Mouse (Mus musculus): ENCODE data around the gene Mib2. TPM values are rescaled to one million over a fixed set of nuclear protein-coding genes. Genes with fewer than 3 reads are reported as not detected.

Gene Mib2
- total and polyA plus RNA-seq, 3 experiments = 19.0 to 66.5 (median 23.6) TPM

DNA sequence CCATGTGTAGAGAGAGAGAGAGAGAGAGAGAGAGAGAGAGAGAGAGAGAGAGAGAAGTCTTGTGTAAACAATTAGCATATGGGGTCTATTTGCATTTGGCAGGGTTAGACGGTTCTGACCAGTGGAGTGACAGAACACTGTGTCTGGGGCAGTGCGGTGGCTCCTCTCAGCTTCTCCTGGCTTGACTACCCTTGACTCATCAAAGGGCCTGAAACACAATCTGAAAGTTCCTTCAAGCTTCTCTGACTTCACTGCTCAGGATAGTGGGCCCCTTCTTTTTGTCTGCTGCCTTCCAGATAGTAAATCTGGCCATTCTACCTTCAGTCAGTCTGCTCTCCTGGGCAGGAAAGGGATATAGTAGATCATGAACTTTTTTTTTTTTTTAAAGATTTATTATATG lies 62.2 kb downstream of the Mib2 start:
- Histone ChIP-seq H3K4me2 (ENCODE audit: insufficient read depth, low read depth, poor library complexity, severe bottlenecking) (no peak overlapping the region), H3K79me2 (replicated peaks; ENCODE audit: control insufficient read depth, extremely low read depth, insufficient read depth, poor library complexity, severe bottlenecking) (peaks cover 23% of the 10 kb centered on the region), H3K27me3 (replicated peaks) (no peaks in the 10 kb centered on the region), H3K4me1 (ENCODE audit: control insufficient read depth in 1 of 2, insufficient read depth in 2 of 2) (peaks cover 0 to 48% of the 10 kb centered on the region in 2 experiments; a peak in 2 of 4 replicates), H3K36me3 (replicated peaks in 1 of 2; ENCODE audit: control insufficient read depth in 1 of 2, insufficient read depth in 1 of 2, low read length in 1 of 2) (peaks cover 15 to 72% of the 10 kb centered on the region in 2 experiments), H3K27ac (ENCODE audit: insufficient read depth, low read depth) (no peak overlapping the region), H3K9me3 (replicated peaks; ENCODE audit: low read length) (no peaks in the 10 kb centered on the region), H3K9ac (ENCODE audit: insufficient read depth, low read depth) (no peak overlapping the region), H3K4me3 (replicated peaks in 1 of 3; ENCODE audit: low read depth in 2 of 3, low read length in 2 of 3, poor library complexity in 1 of 3) (no peak overlapping the region)
- dilution Hi-C loops (cut with MboI; ENCODE audit: extremely low pct_ligation_motif_present, extremely low pct_unique_long_range_greater_than_20kb, low sequenced_read_pairs) = no loop called here
- in situ Hi-C loops (cut with MboI; ENCODE audit: low pct_ligation_motif_present, low pct_unique_long_range_greater_than_20kb, low sequenced_read_pairs) = no loop called here
- DNase-seq (ENCODE audit: extremely low read depth) = no peak
- no peak for TF ChIP-seq MAX (IDR thresholded peaks at IDR 0.05; ENCODE audit: low read length)
- TF ChIP-seq USF1 (IDR thresholded peaks at IDR 0.05; ENCODE audit: low read depth, low read length) = no peak
- TF ChIP-seq USF2 (conservative IDR thresholded peaks at IDR 0.05; ENCODE audit: low read depth, low read length) = no peak
- no peak for TF ChIP-seq SIN3A (IDR thresholded peaks at IDR 0.05; ENCODE audit: low read length)
- TF ChIP-seq ZKSCAN1 (IDR thresholded peaks at IDR 0.05; ENCODE audit: borderline replicate concordance, low read depth, low read length) = no peak
- no peak for TF ChIP-seq RAD21 (IDR thresholded peaks at IDR 0.05; ENCODE audit: low read depth, low read length)
- TF ChIP-seq ETS1 (conservative IDR thresholded peaks at IDR 0.05; ENCODE audit: low read depth, low read length) = no peak
- no peak for TF ChIP-seq CTCF (conservative IDR thresholded peaks at IDR 0.05 in 1 of 2, IDR thresholded peaks at IDR 0.05 in 1 of 2; ENCODE audit: low read depth in 2 of 2, low read length in 2 of 2)
- no peak for TF ChIP-seq MEF2A (IDR thresholded peaks at IDR 0.05; ENCODE audit: borderline replicate concordance, low read depth, low read length)
- TF ChIP-seq MAZ (IDR thresholded peaks at IDR 0.05; ENCODE audit: low read depth, low read length) = no peak
- TF ChIP-seq UBTF (IDR thresholded peaks at IDR 0.05; ENCODE audit: low read depth, low read length) = no peak
- no peak for TF ChIP-seq CHD2 (IDR thresholded peaks at IDR 0.05; ENCODE audit: low read length)
- no peak for TF ChIP-seq MAFK (IDR thresholded peaks at IDR 0.05; ENCODE audit: insufficient replicate concordance, low read length)
- TF ChIP-seq POLR2A (IDR thresholded peaks at IDR 0.05; ENCODE audit: low read depth, low read length) = no peak
- TF ChIP-seq E2F4 (IDR thresholded peaks at IDR 0.05; ENCODE audit: insufficient replicate concordance, low read depth, low read length) = no peak
- no peak for TF ChIP-seq TBP (conservative IDR thresholded peaks at IDR 0.05; ENCODE audit: low read depth, low read length)
- no peak for TF ChIP-seq NRF1 (IDR thresholded peaks at IDR 0.05; ENCODE audit: low read depth, low read length)
- no peak for TF ChIP-seq EP300 (IDR thresholded peaks at IDR 0.05; ENCODE audit: low read length)
- no peak for TF ChIP-seq GABPA (IDR thresholded peaks at IDR 0.05; ENCODE audit: insufficient replicate concordance, low read depth, low read length)
- no peak for TF ChIP-seq ZMIZ1 (IDR thresholded peaks at IDR 0.05; ENCODE audit: low read depth, low read length)

GRCm38 (mm10) chr4:155605132-155605531 lies 63.9 kb downstream of the Mib2 start:
- Histone ChIP-seq H3K9me3 (replicated peaks; ENCODE audit: low read length) (no peaks in the 10 kb centered on the region), H3K79me2 (replicated peaks; ENCODE audit: control insufficient read depth, extremely low read depth, insufficient read depth, poor library complexity, severe bottlenecking) (peaks cover 24% of the 10 kb centered on the region), H3K36me3 (replicated peaks in 1 of 2; ENCODE audit: control insufficient read depth in 1 of 2, insufficient read depth in 1 of 2, low read length in 1 of 2) (peaks cover 7 to 58% of the 10 kb centered on the region in 2 experiments), H3K27ac (ENCODE audit: insufficient read depth, low read depth) (no peak overlapping the region), H3K4me3 (replicated peaks in 1 of 3; ENCODE audit: low read depth in 2 of 3, low read length in 2 of 3, poor library complexity in 1 of 3) (no peak overlapping the region), H3K9ac (ENCODE audit: insufficient read depth, low read depth) (no peak overlapping the region), H3K4me2 (ENCODE audit: insufficient read depth, low read depth, poor library complexity, severe bottlenecking) (no peak overlapping the region), H3K4me1 (ENCODE audit: control insufficient read depth in 1 of 2, insufficient read depth in 2 of 2) (peaks cover 0 to 46% of the 10 kb centered on the region in 2 experiments; a peak in 2 of 4 replicates), H3K27me3 (replicated peaks) (no peaks in the 10 kb centered on the region)
- dilution Hi-C loops (cut with MboI; ENCODE audit: extremely low pct_ligation_motif_present, extremely low pct_unique_long_range_greater_than_20kb, low sequenced_read_pairs) (no loop called here), in situ Hi-C loops (cut with MboI; ENCODE audit: low pct_ligation_motif_present, low pct_unique_long_range_greater_than_20kb, low sequenced_read_pairs) (no loop called here)
- TF ChIP-seq CHD1 (IDR thresholded peaks at IDR 0.05; ENCODE audit: low read depth, low read length) (no peak), MAX (IDR thresholded peaks at IDR 0.05; ENCODE audit: low read length) (no peak), E2F4 (IDR thresholded peaks at IDR 0.05; ENCODE audit: insufficient replicate concordance, low read depth, low read length) (no peak)
- DNase-seq (ENCODE audit: extremely low read depth) = no peak

Other genes with a start within 250 kb of the Mib2 start
Only the 20 nearest of the 24 such genes appear.
- 0.13 and 0.59 TPM in 2 replicates for gene Tmem52, start 200.1 kb downstream of the Mib2 start, total RNA-seq (2012; rRNA removed)
- not detected in 2 replicates for gene Tmem52, start 200.1 kb downstream of the Mib2 start, total RNA-seq (2014; rRNA removed)
- gene Tmem52, start 200.1 kb downstream of the Mib2 start, polyA plus RNA-seq (2012; ENCODE audit: insufficient read length, low read depth) = 0.34 TPM in 1 of 2 replicates, not detected in the other
- gene Gnb1, start 177.8 kb downstream of the Mib2 start, total RNA-seq (2012; rRNA removed) = 106 and 134 TPM in 2 replicates
- 72.8 and 88.0 TPM in 2 replicates for gene Gnb1, start 177.8 kb downstream of the Mib2 start, total RNA-seq (2014; rRNA removed)
- gene Gnb1, start 177.8 kb downstream of the Mib2 start, polyA plus RNA-seq (2012; ENCODE audit: insufficient read length, low read depth) = 407 and 450 TPM in 2 replicates
- 138 and 162 TPM in 2 replicates for gene Nadk, start 106.8 kb downstream of the Mib2 start, total RNA-seq (2012; rRNA removed)
- 193 and 204 TPM in 2 replicates for gene Nadk, start 106.8 kb downstream of the Mib2 start, total RNA-seq (2014; rRNA removed)
- 199 and 212 TPM in 2 replicates for gene Nadk, start 106.8 kb downstream of the Mib2 start, polyA plus RNA-seq (2012; ENCODE audit: insufficient read length, low read depth)
- 14.2 and 14.6 TPM in 2 replicates for gene Slc35e2, start 67.8 kb downstream of the Mib2 start, total RNA-seq (2012; rRNA removed)
- gene Slc35e2, start 67.8 kb downstream of the Mib2 start, total RNA-seq (2014; rRNA removed) = 9.9 and 10.4 TPM in 2 replicates
- 6.2 and 8.2 TPM in 2 replicates for gene Slc35e2, start 67.8 kb downstream of the Mib2 start, polyA plus RNA-seq (2012; ENCODE audit: insufficient read length, low read depth)
- gene Cdk11b, start 44.3 kb downstream of the Mib2 start, total RNA-seq (2012; rRNA removed) = 26.6 and 32.5 TPM in 2 replicates
- 13.0 and 15.6 TPM in 2 replicates for gene Cdk11b, start 44.3 kb downstream of the Mib2 start, total RNA-seq (2014; rRNA removed)
- 82.0 and 106 TPM in 2 replicates for gene Cdk11b, start 44.3 kb downstream of the Mib2 start, polyA plus RNA-seq (2012; ENCODE audit: insufficient read length, low read depth)
- gene Gm10563, start 23.8 kb downstream of the Mib2 start, total RNA-seq (2012; rRNA removed) = not detected in 2 replicates
- not detected in 2 replicates for gene Gm10563, start 23.8 kb downstream of the Mib2 start, total RNA-seq (2014; rRNA removed)
- not detected in 2 replicates for gene Gm10563, start 23.8 kb downstream of the Mib2 start, polyA plus RNA-seq (2012; ENCODE audit: insufficient read length, low read depth)
- 3.3 and 7.9 TPM in 2 replicates for gene Mmp23, start 15.8 kb downstream of the Mib2 start, total RNA-seq (2012; rRNA removed)
- gene Mmp23, start 15.8 kb downstream of the Mib2 start, total RNA-seq (2014; rRNA removed) = 0.74 and 1.1 TPM in 2 replicates
- gene Mmp23, start 15.8 kb downstream of the Mib2 start, polyA plus RNA-seq (2012; ENCODE audit: insufficient read length, low read depth) = 0.95 and 2.0 TPM in 2 replicates
- gene Fndc10, start 25.1 kb upstream of the Mib2 start, total RNA-seq (2012; rRNA removed) = 2.4 and 3.2 TPM in 2 replicates
- gene Fndc10, start 25.1 kb upstream of the Mib2 start, total RNA-seq (2014; rRNA removed) = 0.96 and 1.7 TPM in 2 replicates
- gene Fndc10, start 25.1 kb upstream of the Mib2 start, polyA plus RNA-seq (2012; ENCODE audit: insufficient read length, low read depth) = 1.3 and 1.4 TPM in 2 replicates
- gene Ssu72, start 35.6 kb upstream of the Mib2 start, total RNA-seq (2012; rRNA removed) = 169 and 172 TPM in 2 replicates
- gene Ssu72, start 35.6 kb upstream of the Mib2 start, total RNA-seq (2014; rRNA removed) = 245 TPM in 2 replicates
- 140 and 160 TPM in 2 replicates for gene Ssu72, start 35.6 kb upstream of the Mib2 start, polyA plus RNA-seq (2012; ENCODE audit: insufficient read length, low read depth)
- 0.34 and 0.38 TPM in 2 replicates for gene Tmem240, start 65.6 kb upstream of the Mib2 start, total RNA-seq (2012; rRNA removed)
- gene Tmem240, start 65.6 kb upstream of the Mib2 start, total RNA-seq (2014; rRNA removed) = not detected in 2 replicates
- 0.11 and 0.14 TPM in 2 replicates for gene Tmem240, start 65.6 kb upstream of the Mib2 start, polyA plus RNA-seq (2012; ENCODE audit: insufficient read length, low read depth)
- gene Atad3a, start 91.9 kb upstream of the Mib2 start, total RNA-seq (2012; rRNA removed) = 154 and 175 TPM in 2 replicates
- gene Atad3a, start 91.9 kb upstream of the Mib2 start, total RNA-seq (2014; rRNA removed) = 133 and 135 TPM in 2 replicates
- 182 and 216 TPM in 2 replicates for gene Atad3a, start 91.9 kb upstream of the Mib2 start, polyA plus RNA-seq (2012; ENCODE audit: insufficient read length, low read depth)
- gene Vwa1, start 105.5 kb upstream of the Mib2 start, total RNA-seq (2012; rRNA removed) = 1.2 and 1.8 TPM in 2 replicates
- 0.12 and 0.15 TPM in 2 replicates for gene Vwa1, start 105.5 kb upstream of the Mib2 start, total RNA-seq (2014; rRNA removed)
- 0.12 and 0.13 TPM in 2 replicates for gene Vwa1, start 105.5 kb upstream of the Mib2 start, polyA plus RNA-seq (2012; ENCODE audit: insufficient read length, low read depth)
- gene Tmem88b, start 116.7 kb upstream of the Mib2 start, total RNA-seq (2012; rRNA removed) = 0.04 TPM in 2 replicates
- not detected in 2 replicates for gene Tmem88b, start 116.7 kb upstream of the Mib2 start, total RNA-seq (2014; rRNA removed)
- not detected in 2 replicates for gene Tmem88b, start 116.7 kb upstream of the Mib2 start, polyA plus RNA-seq (2012; ENCODE audit: insufficient read length, low read depth)
- not detected in 2 replicates for gene Ankrd65, start 121.2 kb upstream of the Mib2 start, total RNA-seq (2012; rRNA removed)
- not detected in 2 replicates for gene Ankrd65, start 121.2 kb upstream of the Mib2 start, total RNA-seq (2014; rRNA removed)
- not detected in 2 replicates for gene Ankrd65, start 121.2 kb upstream of the Mib2 start, polyA plus RNA-seq (2012; ENCODE audit: insufficient read length, low read depth)
- gene Mrpl20, start 133.7 kb upstream of the Mib2 start, total RNA-seq (2012; rRNA removed) = 146 and 238 TPM in 2 replicates
- 230 and 244 TPM in 2 replicates for gene Mrpl20, start 133.7 kb upstream of the Mib2 start, total RNA-seq (2014; rRNA removed)
- gene Mrpl20, start 133.7 kb upstream of the Mib2 start, polyA plus RNA-seq (2012; ENCODE audit: insufficient read length, low read depth) = 193 and 212 TPM in 2 replicates
- 63.0 and 63.7 TPM in 2 replicates for gene Ccnl2, start 143.3 kb upstream of the Mib2 start, total RNA-seq (2012; rRNA removed)
- gene Ccnl2, start 143.3 kb upstream of the Mib2 start, total RNA-seq (2014; rRNA removed) = 67.7 and 79.7 TPM in 2 replicates
- gene Ccnl2, start 143.3 kb upstream of the Mib2 start, polyA plus RNA-seq (2012; ENCODE audit: insufficient read length, low read depth) = 59.6 and 64.8 TPM in 2 replicates
- gene Aurkaip1, start 162.1 kb upstream of the Mib2 start, total RNA-seq (2012; rRNA removed) = 142 and 149 TPM in 2 replicates
- 162 and 182 TPM in 2 replicates for gene Aurkaip1, start 162.1 kb upstream of the Mib2 start, total RNA-seq (2014; rRNA removed)
- 138 and 141 TPM in 2 replicates for gene Aurkaip1, start 162.1 kb upstream of the Mib2 start, polyA plus RNA-seq (2012; ENCODE audit: insufficient read length, low read depth)
- 17.2 and 24.0 TPM in 2 replicates for gene Mxra8, start 170.5 kb upstream of the Mib2 start, total RNA-seq (2012; rRNA removed)
- 8.8 and 10.8 TPM in 2 replicates for gene Mxra8, start 170.5 kb upstream of the Mib2 start, total RNA-seq (2014; rRNA removed)
- 10.8 and 12.4 TPM in 2 replicates for gene Mxra8, start 170.5 kb upstream of the Mib2 start, polyA plus RNA-seq (2012; ENCODE audit: insufficient read length, low read depth)
- 52.1 and 55.1 TPM in 2 replicates for gene Dvl1, start 178.2 kb upstream of the Mib2 start, total RNA-seq (2012; rRNA removed)
- 25.8 and 28.5 TPM in 2 replicates for gene Dvl1, start 178.2 kb upstream of the Mib2 start, total RNA-seq (2014; rRNA removed)
- gene Dvl1, start 178.2 kb upstream of the Mib2 start, polyA plus RNA-seq (2012; ENCODE audit: insufficient read length, low read depth) = 21.4 and 23.9 TPM in 2 replicates
- gene Tas1r3, start 194.2 kb upstream of the Mib2 start, total RNA-seq (2012; rRNA removed) = 0.63 and 0.89 TPM in 2 replicates
- 0.09 and 0.15 TPM in 2 replicates for gene Tas1r3, start 194.2 kb upstream of the Mib2 start, total RNA-seq (2014; rRNA removed)
- 0.34 and 0.47 TPM in 2 replicates for gene Tas1r3, start 194.2 kb upstream of the Mib2 start, polyA plus RNA-seq (2012; ENCODE audit: insufficient read length, low read depth)

Data from CH12.LX (cell line).